Mouse (Mus musculus): ENCODE measurements around the gene Sbk1.
"Not testable (repeated sequence)": the region's sequence is repeated elsewhere in the genome, so short reads cannot be mapped to it uniquely, and the experiment has no call there.

The Sbk1 gene

GRCm38 (mm10) chr7:126265949-126266348 is 6.5 kb upstream of the Sbk1 start:
- peak; percentile 95 to 96 for DNase-seq (ENCODE audit: low spot score in 2 of 2)

- no peak for DNase-seq (ENCODE audit: low spot score in 2 of 2)
Measured at GRCm38 (mm10) chr7:126266372-126266870, 6.0 kb upstream of the Sbk1 start.

- DNase-seq (ENCODE audit: low spot score in 2 of 2), result no peak
Measured at GRCm38 (mm10) chr7:126267606-126268005, 4.8 kb upstream of the Sbk1 start.

GRCm38 (mm10) chr7:126272770-126273311 is 422 bp downstream of the Sbk1 start:
- DNase-seq (ENCODE audit: low spot score in 2 of 2), result no peak

DNA sequence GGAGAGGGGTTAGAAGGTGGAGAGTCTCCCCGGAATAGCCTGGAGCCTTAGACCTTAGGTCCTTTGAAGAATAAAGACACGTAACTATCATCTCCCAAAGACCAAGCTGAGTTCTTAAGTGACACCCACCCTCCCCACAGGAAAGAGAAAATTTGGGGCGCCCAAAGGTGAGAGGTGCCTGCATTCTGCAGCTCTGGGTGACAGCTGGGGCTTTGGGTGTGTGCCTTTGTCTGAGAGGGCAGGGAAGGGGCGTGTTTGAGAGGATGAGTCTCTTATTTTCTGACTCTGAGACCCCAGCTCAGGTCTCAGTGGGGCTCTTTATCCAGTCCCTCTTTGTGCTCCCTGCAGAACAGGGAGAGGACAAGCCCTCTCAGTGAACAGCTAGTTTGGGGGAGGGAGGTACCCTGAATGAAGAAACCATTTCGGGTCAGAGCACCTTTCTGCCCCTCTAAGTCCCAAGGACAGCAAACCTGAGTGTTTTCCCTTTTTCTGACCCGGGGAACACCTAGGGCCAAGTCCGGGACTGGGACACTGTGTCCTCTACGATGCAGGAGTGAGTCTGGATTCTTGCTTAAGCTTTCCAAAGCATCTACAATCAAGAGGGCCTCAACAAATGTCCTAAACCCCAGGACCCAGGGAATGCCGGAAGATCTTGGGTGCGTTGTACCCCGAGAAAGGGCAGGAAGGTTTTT is 1.1 kb downstream of the Sbk1 start:
- DNase-seq (ENCODE audit: low spot score in 2 of 2), result no peak

DNA sequence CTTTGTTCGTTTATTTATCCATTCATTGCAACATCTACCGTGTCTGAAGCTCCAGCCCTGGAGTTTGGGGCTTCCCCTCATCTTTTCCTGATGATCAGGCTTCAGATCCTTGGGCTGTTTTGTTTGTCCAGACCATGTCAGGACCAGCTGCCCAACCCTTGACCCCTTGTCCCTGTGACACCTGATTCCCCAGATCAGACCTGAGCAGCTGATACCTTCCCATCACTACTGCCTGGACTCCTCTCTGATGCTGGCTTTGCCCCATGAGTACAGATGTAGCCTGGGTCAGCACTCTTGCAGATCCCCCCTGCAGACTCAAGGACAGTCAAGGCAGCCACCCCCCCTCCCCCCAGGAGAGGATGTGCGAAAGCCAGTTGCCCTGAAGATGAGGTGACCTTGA is 1.7 kb downstream of the Sbk1 start:
- DNase-seq (ENCODE audit: low spot score in 2 of 2), result no peak

DNA sequence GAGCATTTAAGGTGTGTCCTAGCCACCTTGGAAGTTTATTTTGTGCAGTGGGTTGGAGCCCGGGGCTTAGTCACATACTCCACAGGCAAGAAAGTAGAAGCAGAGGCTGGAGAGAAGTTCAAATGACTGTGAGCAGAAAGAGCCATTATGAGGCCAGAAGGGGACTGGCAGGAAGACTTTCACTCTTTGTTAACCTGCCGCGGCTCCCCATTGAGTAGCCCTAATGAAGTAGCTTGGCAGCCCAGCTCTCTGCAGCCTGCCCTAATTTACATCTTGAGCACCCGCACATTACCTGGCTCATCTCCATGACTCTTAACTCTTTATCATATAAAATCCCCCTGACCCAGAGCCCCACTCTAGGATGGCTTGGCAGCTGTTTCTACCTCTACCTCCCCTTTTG is 2.2 kb downstream of the Sbk1 start:
- DNase-seq (ENCODE audit: low spot score in 2 of 2), result no peak

- DNase-seq (ENCODE audit: low spot score in 2 of 2), result no peak
Measured at GRCm38 (mm10) chr7:126275711-126276110, 3.3 kb downstream of the Sbk1 start.

GRCm38 (mm10) chr7:126276297-126276696 is 3.9 kb downstream of the Sbk1 start:
- DNase-seq (ENCODE audit: low spot score in 2 of 2), result no peak

DNA sequence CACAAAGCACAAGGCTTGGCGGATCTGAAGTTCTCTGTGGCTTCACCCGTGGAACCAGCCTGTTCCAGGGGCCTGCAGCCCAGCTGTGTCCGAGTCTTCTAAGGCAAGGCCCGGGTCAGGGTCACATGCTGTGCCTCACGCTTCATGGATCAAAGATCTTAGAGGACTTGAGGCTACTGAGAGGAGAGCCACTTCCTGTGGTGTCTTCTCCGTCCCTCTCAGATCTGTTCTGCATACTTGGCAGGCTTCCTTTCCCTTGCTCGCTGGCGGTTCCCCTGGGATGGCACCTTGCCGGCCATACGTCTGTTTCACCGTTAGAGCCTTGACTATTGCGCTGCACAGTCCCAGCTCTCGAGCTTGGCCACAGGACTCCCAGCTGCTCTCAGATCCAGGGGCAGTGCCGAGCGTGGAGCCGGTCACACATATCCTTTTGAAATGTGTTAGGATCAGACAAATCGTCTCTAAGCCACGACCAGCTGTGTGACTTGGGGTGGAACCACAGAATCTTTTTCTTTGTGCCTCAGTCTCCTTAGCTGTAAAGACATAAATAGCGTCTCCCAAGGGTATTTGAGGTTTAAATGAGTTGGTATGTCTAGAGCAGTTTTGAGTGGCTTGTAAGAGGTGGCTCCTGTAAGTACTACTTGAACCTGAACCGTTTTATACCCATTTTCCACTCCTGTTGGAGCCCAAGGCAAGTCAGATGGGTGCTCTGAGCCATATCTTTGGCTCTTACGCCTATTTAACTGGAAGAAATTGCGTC is 5.3 kb downstream of the Sbk1 start:
- peak in 1 of 2 experiments; percentile 38 for DNase-seq (ENCODE audit: low spot score in 2 of 2)

DNA sequence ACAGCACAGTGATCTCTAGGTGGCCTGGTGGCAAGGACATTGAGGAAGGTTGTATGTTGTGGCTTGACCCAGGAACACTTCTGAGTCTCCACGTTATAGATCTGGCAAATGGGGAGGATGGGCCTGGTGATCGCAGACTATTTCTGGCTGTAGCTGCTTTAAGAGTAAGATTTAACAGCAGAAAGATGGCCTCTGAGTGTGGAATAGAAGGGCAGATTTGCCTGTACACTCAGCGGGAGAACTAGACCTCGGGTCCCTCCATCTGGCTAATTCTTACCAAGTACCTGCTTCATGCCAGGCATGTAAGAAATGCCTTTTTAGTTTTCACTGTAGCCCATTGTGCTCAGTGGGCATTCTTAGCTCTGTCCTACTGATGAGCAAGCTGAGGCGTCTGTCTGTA is 6.4 kb downstream of the Sbk1 start:
- no peak for DNase-seq (ENCODE audit: low spot score in 2 of 2)

GRCm38 (mm10) chr7:126279774-126280482 is 7.5 kb downstream of the Sbk1 start:
- DNase-seq (ENCODE audit: low spot score in 2 of 2), result no peak

DNA sequence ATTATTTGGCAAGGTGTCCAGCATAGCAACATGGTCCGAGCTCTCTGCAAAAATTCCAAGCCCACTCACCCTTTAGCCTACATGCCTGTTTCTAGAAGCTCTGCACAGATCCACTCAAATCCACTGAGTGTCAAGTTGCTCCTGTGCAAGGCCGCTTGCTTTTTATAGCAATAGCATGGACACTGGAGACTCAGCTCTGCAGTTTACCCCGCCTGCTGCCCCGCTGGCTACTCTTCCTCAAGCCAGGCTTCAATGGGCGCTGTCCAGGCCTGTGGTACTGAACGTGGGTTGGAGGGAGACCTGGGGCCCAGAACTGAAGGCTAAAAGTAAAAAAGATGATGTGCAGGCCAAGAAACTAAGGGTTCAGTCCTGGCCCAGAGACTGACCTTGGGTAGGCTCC is 8.3 kb downstream of the Sbk1 start:
- DNase-seq (ENCODE audit: low spot score in 2 of 2), result no peak

DNA sequence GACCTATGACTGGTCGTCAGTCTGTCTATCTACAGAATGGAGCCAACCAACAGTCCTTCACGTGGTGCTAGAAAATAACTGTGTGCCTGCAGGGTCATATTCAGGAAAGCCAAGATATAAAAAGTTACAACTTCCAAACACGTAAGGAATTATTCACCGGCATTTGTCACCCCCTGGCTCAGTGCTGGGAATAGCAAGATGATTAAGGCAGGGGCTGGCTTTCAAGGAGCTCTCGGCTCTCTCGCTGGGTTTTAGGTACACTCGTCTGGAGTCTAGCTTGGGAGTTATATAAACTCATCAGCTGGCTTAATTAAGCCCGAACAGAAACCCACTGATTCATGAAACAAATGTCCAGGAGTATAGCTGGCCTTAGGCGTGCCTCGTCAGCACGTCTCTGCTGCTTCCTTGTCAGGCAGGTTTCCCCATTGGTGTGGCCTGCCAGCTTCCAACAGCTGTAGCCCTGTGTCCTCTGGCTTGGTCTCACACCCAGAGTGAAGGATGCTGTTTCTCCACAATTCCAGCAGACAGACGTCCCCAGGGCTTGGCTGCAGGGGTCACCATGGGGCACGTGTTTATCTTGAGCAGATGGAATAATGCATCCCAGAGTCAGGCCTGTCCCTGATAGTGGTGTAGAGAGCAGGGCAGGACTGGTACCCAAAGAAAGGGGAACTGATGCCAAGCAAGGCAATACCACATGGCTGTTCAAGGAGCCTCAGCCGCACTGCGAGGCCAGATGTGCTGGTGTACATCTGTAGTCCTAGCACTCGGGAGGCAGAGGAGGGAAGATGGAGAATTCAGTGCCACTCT is 9.7 kb downstream of the Sbk1 start:
- DNase-seq (ENCODE audit: low spot score in 2 of 2), result no peak

GRCm38 (mm10) chr7:126282683-126282990 is 10.2 kb downstream of the Sbk1 start:
- not testable (repeated sequence) for DNase-seq (ENCODE audit: low spot score in 2 of 2)

DNA sequence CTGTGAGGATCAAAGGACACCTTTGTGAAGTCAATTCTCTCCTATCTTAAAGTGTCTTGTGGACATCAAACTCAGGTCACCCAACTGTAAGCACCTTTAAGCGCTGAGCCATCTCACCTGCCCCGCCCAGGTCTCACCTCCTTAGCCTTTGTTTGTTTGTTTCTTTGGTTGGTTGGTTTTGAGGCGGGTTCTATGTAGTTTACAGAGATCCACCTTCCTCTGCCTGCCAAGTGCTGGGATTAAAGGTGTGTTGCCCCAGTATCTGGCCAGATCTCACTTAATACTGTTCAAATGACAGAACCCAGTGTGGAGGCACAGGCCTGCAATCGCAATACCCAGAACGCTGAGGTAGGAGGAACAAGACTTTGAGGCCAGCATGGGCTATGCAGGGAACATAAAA is 11.6 kb downstream of the Sbk1 start:
- DNase-seq (ENCODE audit: low spot score in 2 of 2), result no peak

DNA sequence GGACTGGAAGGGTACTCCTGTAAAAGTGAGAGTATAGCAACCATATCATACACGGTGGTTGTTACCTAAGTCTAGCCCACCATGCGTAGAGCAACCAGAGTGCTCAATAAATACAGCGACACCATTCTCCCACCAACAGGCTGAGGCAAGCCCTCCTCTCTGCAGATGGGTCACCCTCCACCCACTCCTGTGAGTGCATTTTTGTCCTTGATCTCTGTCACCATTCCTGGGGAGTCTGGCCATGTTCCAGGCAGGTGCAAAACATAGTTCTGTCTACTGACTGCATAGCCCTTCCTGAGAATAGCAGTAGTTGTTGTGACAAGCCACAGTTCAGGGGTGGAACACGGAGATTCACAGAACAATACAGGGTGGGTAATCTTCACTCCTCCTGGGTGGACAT is 12.0 kb downstream of the Sbk1 start:
- no peak for DNase-seq (ENCODE audit: low spot score in 2 of 2)

- peak; percentile 76 to 79 for DNase-seq (ENCODE audit: low spot score in 2 of 2)
Measured at GRCm38 (mm10) chr7:126284865-126285264, 12.4 kb downstream of the Sbk1 start.

GRCm38 (mm10) chr7:126285293-126286211 is 13.1 kb downstream of the Sbk1 start:
- peak; percentile 90 to 94 for DNase-seq (ENCODE audit: low spot score in 2 of 2)

DNA sequence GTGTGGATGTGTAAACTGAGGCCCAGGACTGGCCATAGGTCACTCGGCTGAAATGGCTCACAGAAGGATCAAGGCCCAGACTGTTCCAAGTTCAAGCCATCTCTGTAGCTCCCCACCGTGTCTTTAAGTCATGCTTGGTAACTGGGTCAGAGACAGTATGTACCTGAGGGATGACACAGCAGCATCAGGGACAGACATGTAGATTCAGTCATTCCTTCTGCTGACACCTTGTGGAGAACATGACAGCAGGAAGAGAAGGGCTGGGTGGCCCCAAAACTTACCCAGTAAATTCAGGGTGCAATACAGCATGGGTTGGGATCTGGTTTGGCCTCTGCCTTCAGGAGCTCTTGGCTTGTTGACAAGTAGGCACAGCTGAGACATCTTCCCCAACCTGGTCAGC is 13.9 kb downstream of the Sbk1 start:
- DNase-seq (ENCODE audit: low spot score in 2 of 2), result peak in 1 of 2 experiments; percentile 21
